Mouse (Mus musculus): ENCODE measurements around the gene Lrrc26. TPM values are rescaled to one million over a fixed set of nuclear protein-coding genes. Genes with fewer than 3 reads are reported as not detected.

Gene Lrrc26
- polyA plus RNA-seq, 1 experiment from 2014 or later, result 6.9 TPM

DNA sequence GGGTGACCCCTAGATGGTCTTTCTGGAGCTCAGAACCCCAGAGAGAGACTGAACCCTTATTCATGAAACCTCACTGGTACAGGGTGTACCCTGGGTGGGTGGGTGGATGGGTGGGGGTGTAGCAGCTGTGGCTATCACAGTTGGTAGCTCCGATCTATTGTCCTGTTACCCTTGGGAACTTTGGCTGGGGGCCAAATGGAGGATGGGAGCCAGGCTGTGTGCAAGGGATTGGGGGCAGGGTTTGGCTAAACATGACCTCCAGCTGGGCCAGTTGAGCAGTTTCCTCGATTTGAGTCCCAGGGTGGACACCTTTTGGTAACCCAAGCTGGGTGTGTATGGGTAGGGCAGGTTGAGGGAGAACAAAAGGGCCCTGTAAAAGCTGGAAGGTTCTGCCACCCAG, 23.0 kb upstream of the Lrrc26 start:
- 23% methylated on average over 2 of the region's 2 CpGs for WGBS
- peaks cover 17% of the 10 kb centered on the region; the same call in 1 of the 2 replicates for H3K36me3 ChIP-seq
- peaks cover 56% of the 10 kb centered on the region for H3K4me1 ChIP-seq
- H3K27me3 ChIP-seq (replicated peaks), result peaks cover 5% of the 10 kb centered on the region; the same call in 1 of the 2 replicates
- peak overlapping the region; percentile 84 for H3K4me2 ChIP-seq
- ATAC-seq (ENCODE audit: insufficient read depth, low FRiP score, low read depth), result no peak
- H3K27ac ChIP-seq, result peak overlapping the region; percentile 86
- no peak overlapping the region for H3K9ac ChIP-seq
- H3K4me3 ChIP-seq (replicated peaks), result peak overlapping the region; percentile 74; the same call in 1 of the 2 replicates
- H3K9me3 ChIP-seq, result no peaks in the 10 kb centered on the region

GRCm38 (mm10) chr2:25267241-25267640, 22.5 kb upstream of the Lrrc26 start:
- Histone ChIP-seq H3K4me3 (replicated peaks) (no peak overlapping the region; the same call in 1 of the 2 replicates), H3K27me3 (replicated peaks) (peaks cover 5% of the 10 kb centered on the region; the same call in 1 of the 2 replicates), H3K4me1 (peaks cover 57% of the 10 kb centered on the region), H3K9me3 (no peaks in the 10 kb centered on the region), H3K9ac (no peak overlapping the region), H3K4me2 (peak overlapping the region; percentile 84), H3K27ac (peak overlapping the region; percentile 86), H3K36me3 (peaks cover 17% of the 10 kb centered on the region; the same call in 1 of the 2 replicates)
- no peak for ATAC-seq (ENCODE audit: insufficient read depth, low FRiP score, low read depth)

- peaks cover 58% of the 10 kb centered on the region for H3K4me1 ChIP-seq
- H3K9me3 ChIP-seq, result no peaks in the 10 kb centered on the region
- H3K27me3 ChIP-seq (replicated peaks), result peaks cover 5% of the 10 kb centered on the region; the same call in 1 of the 2 replicates
- no peak overlapping the region for H3K4me3 ChIP-seq (replicated peaks)
- no peak for ATAC-seq (ENCODE audit: insufficient read depth, low FRiP score, low read depth)
- no peak overlapping the region for H3K27ac ChIP-seq
- WGBS, result 73% methylated on average over 4 of the region's 4 CpGs
- H3K4me2 ChIP-seq, result peak overlapping the region; percentile 84; the same call in 1 of the 2 replicates
- peaks cover 17% of the 10 kb centered on the region; the same call in 1 of the 2 replicates for H3K36me3 ChIP-seq
- H3K9ac ChIP-seq, result no peak overlapping the region
Measured at GRCm38 (mm10) chr2:25267746-25268309, 21.9 kb upstream of the Lrrc26 start.

- Histone ChIP-seq H3K4me2 (peak within 1 kb of the TSS; percentile 91), H3K27me3 (replicated peaks) (no peaks in the 10 kb centered on the region), H3K4me3 (replicated peaks) (peak within 1 kb of the TSS; percentile 96), H3K9me3 (no peaks in the 10 kb centered on the region), H3K4me1 (peaks cover 36% of the 10 kb centered on the region), H3K9ac (peak within 1 kb of the TSS; percentile 84), H3K27ac (peak within 1 kb of the TSS; percentile 92), H3K36me3 (peaks cover 46% of the 10 kb centered on the region)
- WGBS, result under 1% methylated on average over 53 of the region's 55 CpGs
- ATAC-seq (ENCODE audit: insufficient read depth, low FRiP score, low read depth), result peak; percentile 96
Measured at GRCm38 (mm10) chr2:25271827-25272511, 17.7 kb upstream of the Lrrc26 start, which contains the start of the genes Ssna1 and Anapc2. Gene Ssna1 (minus strand): TSS chr2:25272438. Gene Anapc2 (plus strand): TSS chr2:25272478.

- WGBS, result 0% methylated on average over 29 of the region's 29 CpGs
- Histone ChIP-seq H3K4me2 (peak overlapping the region; percentile 91), H3K9ac (peak overlapping the region; percentile 84), H3K27me3 (replicated peaks) (no peaks in the 10 kb centered on the region), H3K9me3 (no peaks in the 10 kb centered on the region), H3K4me1 (peaks cover 30% of the 10 kb centered on the region), H3K27ac (peak overlapping the region; percentile 55), H3K36me3 (peaks cover 49% of the 10 kb centered on the region), H3K4me3 (replicated peaks) (peak overlapping the region; percentile 96)
- ATAC-seq (ENCODE audit: insufficient read depth, low FRiP score, low read depth), result peak; percentile 27; the same call in 1 of the 2 replicates
Measured at GRCm38 (mm10) chr2:25272515-25272914, 17.2 kb upstream of the Lrrc26 start.

GRCm38 (mm10) chr2:25273010-25273409, 16.7 kb upstream of the Lrrc26 start:
- Histone ChIP-seq H3K9ac (peak overlapping the region; percentile 84), H3K36me3 (peaks cover 54% of the 10 kb centered on the region), H3K9me3 (no peaks in the 10 kb centered on the region), H3K4me2 (peak overlapping the region; percentile 91), H3K4me1 (peaks cover 28% of the 10 kb centered on the region), H3K4me3 (replicated peaks) (peak overlapping the region; percentile 96), H3K27ac (peak overlapping the region; percentile 55), H3K27me3 (replicated peaks) (no peaks in the 10 kb centered on the region)
- no peak for ATAC-seq (ENCODE audit: insufficient read depth, low FRiP score, low read depth)
- WGBS, result 34% methylated on average over 16 of the region's 16 CpGs

DNA sequence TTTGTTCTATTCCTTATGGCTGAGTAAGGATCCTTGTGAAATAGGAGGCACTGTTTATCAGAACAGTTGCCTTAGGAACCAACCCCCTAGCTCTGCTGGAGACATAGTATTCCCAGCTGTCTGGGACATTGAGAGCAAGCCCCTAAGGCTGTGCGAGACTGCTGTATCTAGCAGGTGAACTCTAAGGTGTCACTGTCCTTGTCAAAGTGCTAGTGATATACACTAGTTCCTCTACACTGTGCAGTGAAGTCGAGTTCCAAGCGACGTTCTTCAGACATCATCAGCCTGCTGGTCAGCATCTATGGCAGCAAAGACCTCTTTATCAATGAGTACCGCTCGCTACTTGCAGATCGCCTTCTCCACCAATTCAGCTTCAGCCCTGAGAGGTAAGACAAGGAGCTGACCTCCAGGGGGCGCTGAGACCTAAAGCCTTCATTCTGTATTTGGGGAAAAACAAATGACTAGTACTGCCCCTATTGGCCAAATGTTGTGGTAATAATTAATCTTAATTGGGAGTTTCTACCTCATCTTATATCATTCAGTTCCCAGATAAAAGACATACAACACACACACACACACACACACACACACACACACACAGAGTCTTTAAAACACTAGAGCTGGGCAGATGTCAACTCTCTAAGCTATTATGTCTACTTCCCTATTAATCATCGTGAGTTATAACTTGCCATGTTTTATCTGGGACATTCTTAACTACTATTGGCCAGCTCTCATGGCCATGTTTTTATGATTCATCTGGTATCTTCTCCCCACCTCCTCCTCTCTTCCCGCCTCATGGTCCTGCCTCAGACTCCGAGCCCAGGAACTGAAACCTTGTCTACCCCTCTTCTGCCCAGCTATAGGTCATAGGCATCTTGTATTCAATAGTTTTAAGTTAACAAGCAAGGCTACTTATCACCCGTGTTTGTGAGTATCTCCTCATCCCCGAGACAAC, 10.5 kb upstream of the Lrrc26 start:
- no peak overlapping the region for H3K27ac ChIP-seq
- peaks cover 72% of the 10 kb centered on the region for H3K36me3 ChIP-seq
- no peak overlapping the region for H3K4me2 ChIP-seq
- WGBS, result 59% methylated on average over 13 of the region's 13 CpGs
- H3K9ac ChIP-seq, result no peak overlapping the region
- H3K27me3 ChIP-seq (replicated peaks), result no peaks in the 10 kb centered on the region
- no peaks in the 10 kb centered on the region for H3K9me3 ChIP-seq
- no peak overlapping the region for H3K4me3 ChIP-seq (replicated peaks)
- no peaks in the 10 kb centered on the region for H3K4me1 ChIP-seq
- no peak; the same call in 1 of the 2 replicates for ATAC-seq (ENCODE audit: insufficient read depth, low FRiP score, low read depth)

- Histone ChIP-seq H3K27ac (peak overlapping the region; percentile 92), H3K4me1 (peaks cover 21% of the 10 kb centered on the region; the same call in 1 of the 2 replicates), H3K4me3 (replicated peaks) (no peak overlapping the region), H3K4me2 (no peak overlapping the region), H3K36me3 (peaks cover 39% of the 10 kb centered on the region), H3K9me3 (no peaks in the 10 kb centered on the region), H3K27me3 (replicated peaks) (peaks cover 26% of the 10 kb centered on the region), H3K9ac (no peak overlapping the region)
- ATAC-seq (ENCODE audit: insufficient read depth, low FRiP score, low read depth), result no peak
- WGBS, result 90% methylated on average over 2 of the region's 2 CpGs
Measured at GRCm38 (mm10) chr2:25285551-25285950, 4.2 kb upstream of the Lrrc26 start.

DNA sequence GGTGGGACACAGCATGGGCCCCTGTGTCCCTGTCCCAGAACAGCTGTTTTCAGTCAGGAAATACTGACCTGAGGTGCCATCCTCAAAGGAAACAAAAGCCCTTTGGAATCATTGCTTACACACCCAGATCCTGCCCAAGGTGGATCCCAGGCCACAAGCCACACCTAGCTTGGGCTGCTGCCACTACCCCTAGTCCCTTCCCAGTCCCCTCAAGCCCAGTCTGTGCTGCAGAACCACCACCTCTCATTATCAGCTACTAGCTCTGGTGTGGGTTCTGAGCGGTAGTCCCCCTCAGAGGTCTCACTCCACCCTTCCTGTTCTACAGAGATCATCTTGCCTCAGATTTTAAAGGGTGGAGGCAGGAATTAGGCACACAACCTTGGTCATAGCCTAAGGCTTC, 3.4 kb upstream of the Lrrc26 start:
- Histone ChIP-seq H3K36me3 (peaks cover 32% of the 10 kb centered on the region), H3K9me3 (no peaks in the 10 kb centered on the region), H3K4me3 (replicated peaks) (no peak overlapping the region), H3K4me1 (peaks cover 27% of the 10 kb centered on the region), H3K9ac (no peak overlapping the region), H3K27ac (peak overlapping the region; percentile 92), H3K27me3 (replicated peaks) (peaks cover 34% of the 10 kb centered on the region), H3K4me2 (peak overlapping the region; percentile 3; the same call in 1 of the 2 replicates)
- ATAC-seq (ENCODE audit: insufficient read depth, low FRiP score, low read depth), result peak; percentile 25; the same call in 1 of the 2 replicates
- 45% methylated on average over 1 of the region's 1 CpGs for WGBS

- H3K4me3 ChIP-seq (replicated peaks), result no peak overlapping the region
- H3K27ac ChIP-seq, result peak overlapping the region; percentile 92
- peaks cover 34% of the 10 kb centered on the region for H3K4me1 ChIP-seq
- peaks cover 29% of the 10 kb centered on the region for H3K36me3 ChIP-seq
- H3K9me3 ChIP-seq, result no peaks in the 10 kb centered on the region
- H3K4me2 ChIP-seq, result peak overlapping the region; percentile 24
- no peak overlapping the region for H3K9ac ChIP-seq
- peaks cover 41% of the 10 kb centered on the region for H3K27me3 ChIP-seq (replicated peaks)
- peak; percentile 73 for ATAC-seq (ENCODE audit: insufficient read depth, low FRiP score, low read depth)
- 40% methylated on average over 7 of the region's 7 CpGs for whole genome bisulfite sequencing
Measured at GRCm38 (mm10) chr2:25286837-25287636, 2.7 kb upstream of the Lrrc26 start.
